Mouse (Mus musculus): ENCODE results near the gene Taf1a. TPM values are rescaled to one million over a fixed set of nuclear protein-coding genes. Genes with fewer than 3 reads are reported as not detected.
"Not testable (repeated sequence)": the region's sequence is repeated elsewhere in the genome, so short reads cannot be mapped to it uniquely, and the experiment has no call there.

Gene Taf1a
- polyA plus RNA-seq, 1 experiment from 2014 or later: 19.4 TPM

- Histone ChIP-seq H3K9ac (ENCODE audit: low read length) (no peak overlapping the region), H3K4me1 (ENCODE audit: control insufficient read depth, insufficient read depth, low read length) (peaks cover 10% of the 10 kb centered on the region), H3K36me3 (ENCODE audit: control insufficient read depth, insufficient read depth, low read length) (peaks cover 2% of the 10 kb centered on the region; the same call in 1 of the 2 replicates), H3K9me3 (replicated peaks; ENCODE audit: control insufficient read depth, low read length) (no peaks in the 10 kb centered on the region), H3K4me2 (ENCODE audit: low read depth, low read length) (no peak overlapping the region), H3K27ac (ENCODE audit: low read length) (no peak overlapping the region), H3K4me3 (replicated peaks; ENCODE audit: low read length) (no peak overlapping the region), H3K27me3 (ENCODE audit: control insufficient read depth, insufficient read depth, low read length) (no peaks in the 10 kb centered on the region)
- ATAC-seq (ENCODE audit: insufficient read depth, low FRiP score): no peak
- WGBS: 87% methylated on average over 5 of the region's 5 CpGs
Measured at GRCm38 (mm10) chr1:183363577-183363867, 25.3 kb upstream of the Taf1a start.

DNA sequence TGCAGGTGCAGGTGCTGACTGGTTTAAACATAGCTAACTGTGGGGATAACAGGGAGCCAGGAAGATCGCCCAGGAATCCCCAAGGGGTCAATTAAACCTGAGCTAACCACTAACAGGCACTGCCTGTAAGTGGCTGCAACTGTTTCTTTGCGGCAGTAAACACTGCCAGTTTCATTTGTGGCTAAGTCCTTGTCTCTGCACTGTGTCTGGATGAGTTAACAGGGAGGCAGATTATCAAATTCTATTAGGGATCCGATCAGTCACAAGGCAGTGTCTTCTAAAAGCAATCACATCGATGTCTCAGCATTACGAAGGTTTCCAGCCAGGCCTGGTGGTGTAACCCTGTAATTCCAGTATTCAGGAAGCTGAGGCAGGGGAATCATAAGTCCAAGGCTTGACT lies 22.4 kb upstream of the Taf1a start:
- H3K9me3 ChIP-seq (replicated peaks; ENCODE audit: control insufficient read depth, low read length): no peaks in the 10 kb centered on the region

DNA sequence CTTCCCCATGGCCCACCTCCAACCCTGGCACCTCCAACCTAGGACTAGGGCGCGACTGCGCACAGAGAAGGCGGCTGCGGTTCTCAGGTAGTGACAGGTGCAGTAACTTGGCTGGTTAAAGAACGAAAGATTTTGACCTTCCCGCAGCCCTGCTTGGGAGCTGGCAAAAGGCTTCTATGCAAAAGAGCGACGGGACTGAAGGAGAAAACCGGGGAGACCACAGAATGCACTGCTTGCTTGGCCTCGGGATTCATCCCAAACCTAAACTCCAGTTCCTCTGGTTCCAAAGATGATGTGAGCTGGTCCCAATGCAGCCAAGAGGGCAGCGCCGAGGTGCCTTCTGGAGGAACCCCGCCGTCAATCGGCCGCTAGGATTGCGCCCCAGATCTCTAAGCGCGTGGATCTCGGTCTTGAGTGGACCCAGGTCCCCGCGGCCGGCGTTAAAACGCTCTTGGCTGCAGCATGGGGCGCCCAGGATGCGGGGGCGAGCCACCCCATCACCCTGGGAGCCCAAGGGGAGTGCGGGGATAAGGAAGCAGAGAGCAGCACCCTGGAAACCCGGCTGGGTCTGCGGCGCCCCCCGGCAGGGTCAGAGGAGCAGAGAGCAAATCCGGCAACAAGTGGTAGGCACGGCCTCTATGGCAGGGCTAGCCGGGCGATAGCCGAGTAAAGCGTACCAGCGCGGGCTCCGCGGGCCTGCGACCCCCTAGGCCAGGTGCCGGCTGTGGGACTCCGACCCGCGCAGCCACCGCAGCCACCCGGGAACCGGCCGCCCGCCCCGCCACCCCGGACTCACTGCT lies 20.0 kb upstream of the Taf1a start:
- H3K4me3 ChIP-seq (replicated peaks; ENCODE audit: low read length): peak overlapping the region; percentile 67
- peak; percentile 59 for ATAC-seq (ENCODE audit: insufficient read depth, low FRiP score)
- H3K4me1 ChIP-seq (ENCODE audit: control insufficient read depth, insufficient read depth, low read length): peaks cover 11% of the 10 kb centered on the region
- under 1% methylated on average over 56 of the region's 56 CpGs for WGBS
- peak overlapping the region; percentile 91 for H3K4me2 ChIP-seq (ENCODE audit: low read depth, low read length)
- no peaks in the 10 kb centered on the region for H3K27me3 ChIP-seq (ENCODE audit: control insufficient read depth, insufficient read depth, low read length)
- no peaks in the 10 kb centered on the region for H3K36me3 ChIP-seq (ENCODE audit: control insufficient read depth, insufficient read depth, low read length)
- peak overlapping the region; percentile 91 for H3K9ac ChIP-seq (ENCODE audit: low read length)
- no peaks in the 10 kb centered on the region for H3K9me3 ChIP-seq (replicated peaks; ENCODE audit: control insufficient read depth, low read length)
- peak overlapping the region; percentile 55 for H3K27ac ChIP-seq (ENCODE audit: low read length)

More for the DNA sequence above, 22.4 kb upstream of the Taf1a start:
- H3K36me3 ChIP-seq (ENCODE audit: control insufficient read depth, insufficient read depth, low read length): no peaks in the 10 kb centered on the region; the same call in 1 of the 2 replicates
- H3K27me3 ChIP-seq (ENCODE audit: control insufficient read depth, insufficient read depth, low read length): no peaks in the 10 kb centered on the region
- H3K9ac ChIP-seq (ENCODE audit: low read length): no peak overlapping the region
- no peak for ATAC-seq (ENCODE audit: insufficient read depth, low FRiP score)
- no peak overlapping the region for H3K4me3 ChIP-seq (replicated peaks; ENCODE audit: low read length)
- H3K27ac ChIP-seq (ENCODE audit: low read length): no peak overlapping the region
- 82% methylated on average over 5 of the region's 5 CpGs for WGBS
- no peak overlapping the region for H3K4me2 ChIP-seq (ENCODE audit: low read depth, low read length)
- peaks cover 11% of the 10 kb centered on the region for H3K4me1 ChIP-seq (ENCODE audit: control insufficient read depth, insufficient read depth, low read length)

DNA sequence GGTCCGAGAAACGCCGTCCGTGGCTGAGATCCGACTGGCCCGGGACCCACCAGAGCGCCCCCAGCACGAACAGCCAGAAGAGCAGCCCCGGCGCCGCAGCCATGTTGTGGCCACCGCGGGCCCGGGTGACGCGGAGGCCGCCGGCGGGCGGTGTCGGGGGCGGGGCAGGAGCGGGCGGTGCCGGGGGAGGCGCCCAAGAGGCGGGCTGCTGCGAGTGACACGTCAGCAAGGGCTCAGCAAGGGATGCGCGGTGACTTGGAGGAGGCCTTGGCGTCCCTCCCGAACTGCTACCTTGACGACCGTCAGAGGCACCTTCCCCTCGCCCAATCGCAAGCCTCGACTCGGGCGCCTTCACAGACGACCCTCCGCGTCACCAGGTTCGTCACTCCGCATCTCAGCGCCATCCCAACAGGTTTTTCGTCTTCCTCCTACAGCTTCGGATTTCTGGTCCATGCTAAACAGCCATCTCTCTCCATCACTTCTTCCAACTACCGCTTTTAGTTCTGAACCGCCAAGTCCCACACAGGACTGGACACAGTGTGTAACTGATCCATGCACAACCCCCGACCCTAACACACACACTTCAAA lies 19.3 kb upstream of the Taf1a start, which contains the start of gene Mia3:
Gene Mia3 (minus strand): TSS at position 127 of the 588 bp plus-strand sequence.
- Histone ChIP-seq H3K4me3 (replicated peaks; ENCODE audit: low read length) (peak within 1 kb of the TSS; percentile 67), H3K4me1 (ENCODE audit: control insufficient read depth, insufficient read depth, low read length) (peaks cover 11% of the 10 kb centered on the region), H3K27ac (ENCODE audit: low read length) (peak within 1 kb of the TSS; percentile 71), H3K4me2 (ENCODE audit: low read depth, low read length) (peak within 1 kb of the TSS; percentile 91), H3K36me3 (ENCODE audit: control insufficient read depth, insufficient read depth, low read length) (no peaks in the 10 kb centered on the region), H3K27me3 (ENCODE audit: control insufficient read depth, insufficient read depth, low read length) (no peaks in the 10 kb centered on the region), H3K9me3 (replicated peaks; ENCODE audit: control insufficient read depth, low read length) (no peaks in the 10 kb centered on the region), H3K9ac (ENCODE audit: low read length) (peak within 1 kb of the TSS; percentile 91)
- WGBS: under 1% methylated on average over 47 of the region's 51 CpGs
- peak; percentile 98 for ATAC-seq (ENCODE audit: insufficient read depth, low FRiP score)

GRCm38 (mm10) chr1:183374728-183375127 lies 14.1 kb upstream of the Taf1a start:
- Histone ChIP-seq H3K27ac (ENCODE audit: low read length) (no peak overlapping the region), H3K36me3 (ENCODE audit: control insufficient read depth, insufficient read depth, low read length) (no peaks in the 10 kb centered on the region), H3K9ac (ENCODE audit: low read length) (no peak overlapping the region), H3K27me3 (ENCODE audit: control insufficient read depth, insufficient read depth, low read length) (no peaks in the 10 kb centered on the region), H3K4me3 (replicated peaks; ENCODE audit: low read length) (no peak overlapping the region), H3K4me1 (ENCODE audit: control insufficient read depth, insufficient read depth, low read length) (no peaks in the 10 kb centered on the region), H3K9me3 (replicated peaks; ENCODE audit: control insufficient read depth, low read length) (0 out of 2 replicates have a peak, but pooled peaks cover 3% of the 10 kb centered on the region), H3K4me2 (ENCODE audit: low read depth, low read length) (no peak overlapping the region)
- WGBS: 72% methylated on average over 5 of the region's 5 CpGs
- no peak for ATAC-seq (ENCODE audit: insufficient read depth, low FRiP score)

DNA sequence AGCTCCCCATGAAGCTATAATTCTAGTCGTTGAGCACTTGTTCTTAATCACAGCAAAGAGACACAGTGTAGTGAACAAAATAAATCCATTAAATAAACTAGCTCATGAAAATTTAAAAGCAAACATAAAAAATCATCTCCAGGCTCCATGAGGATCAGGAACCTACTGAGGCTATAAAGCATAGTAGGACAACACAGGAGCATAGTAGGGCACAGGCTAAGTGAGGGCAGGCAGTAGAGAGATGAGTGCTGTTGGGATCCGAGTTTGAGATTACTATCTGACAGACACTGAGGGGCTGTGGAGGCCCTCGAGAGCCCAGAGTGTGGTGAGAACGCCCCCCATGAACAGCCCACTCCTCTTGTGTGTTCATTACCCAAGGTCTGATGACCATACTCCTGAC lies 11.7 kb upstream of the Taf1a start:
- no peaks in the 10 kb centered on the region for H3K4me1 ChIP-seq (ENCODE audit: control insufficient read depth, insufficient read depth, low read length)
- WGBS: 72% methylated on average over 4 of the region's 4 CpGs
- no peak overlapping the region for H3K4me3 ChIP-seq (replicated peaks; ENCODE audit: low read length)
- no peaks in the 10 kb centered on the region for H3K27me3 ChIP-seq (ENCODE audit: control insufficient read depth, insufficient read depth, low read length)
- H3K36me3 ChIP-seq (ENCODE audit: control insufficient read depth, insufficient read depth, low read length): no peaks in the 10 kb centered on the region
- H3K9me3 ChIP-seq (replicated peaks; ENCODE audit: control insufficient read depth, low read length): 0 out of 2 replicates have a peak, but pooled peaks cover 3% of the 10 kb centered on the region
- no peak overlapping the region for H3K9ac ChIP-seq (ENCODE audit: low read length)
- no peak for ATAC-seq (ENCODE audit: insufficient read depth, low FRiP score)
- no peak overlapping the region for H3K4me2 ChIP-seq (ENCODE audit: low read depth, low read length)
- no peak overlapping the region for H3K27ac ChIP-seq (ENCODE audit: low read length)

- Histone ChIP-seq H3K36me3 (ENCODE audit: control insufficient read depth, insufficient read depth, low read length) (no peaks in the 10 kb centered on the region), H3K4me1 (ENCODE audit: control insufficient read depth, insufficient read depth, low read length) (no peaks in the 10 kb centered on the region), H3K4me2 (ENCODE audit: low read depth, low read length) (no peak overlapping the region), H3K4me3 (replicated peaks; ENCODE audit: low read length) (no peak overlapping the region), H3K27ac (ENCODE audit: low read length) (peak overlapping the region; percentile 68), H3K9ac (ENCODE audit: low read length) (no peak overlapping the region), H3K27me3 (ENCODE audit: control insufficient read depth, insufficient read depth, low read length) (no peaks in the 10 kb centered on the region), H3K9me3 (replicated peaks; ENCODE audit: control insufficient read depth, low read length) (0 out of 2 replicates have a peak, but pooled peaks cover 3% of the 10 kb centered on the region)
- 67% methylated on average over 10 of the region's 10 CpGs for WGBS
- peak; percentile 82 for ATAC-seq (ENCODE audit: insufficient read depth, low FRiP score)
Measured at GRCm38 (mm10) chr1:183378321-183378941, 10.3 kb upstream of the Taf1a start.

DNA sequence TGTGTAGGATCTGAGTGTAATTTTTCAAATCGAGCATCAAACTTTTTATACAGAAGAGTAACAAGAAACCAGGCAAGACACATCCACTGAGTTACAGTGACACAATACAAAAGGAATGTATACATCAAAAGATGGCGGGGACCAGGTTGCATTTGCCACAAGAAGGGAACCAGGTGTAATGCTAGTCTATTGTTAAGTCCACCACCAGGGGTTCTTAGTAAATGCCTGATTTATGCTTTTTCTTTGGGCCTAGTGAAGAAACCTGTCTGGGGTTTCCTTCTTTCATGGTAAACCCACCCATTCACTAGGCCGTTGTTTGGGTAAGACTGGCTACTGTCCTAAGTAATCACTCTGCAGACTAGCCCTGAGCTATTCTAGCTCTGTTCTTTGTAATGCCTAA lies 9.4 kb upstream of the Taf1a start:
- not testable (repeated sequence) for H3K27ac ChIP-seq (ENCODE audit: low read length); H3K4me2 ChIP-seq (ENCODE audit: low read depth, low read length); H3K27me3 ChIP-seq (ENCODE audit: control insufficient read depth, insufficient read depth, low read length); H3K4me1 ChIP-seq (ENCODE audit: control insufficient read depth, insufficient read depth, low read length); H3K9me3 ChIP-seq (replicated peaks; ENCODE audit: control insufficient read depth, low read length); H3K4me3 ChIP-seq (replicated peaks; ENCODE audit: low read length); H3K36me3 ChIP-seq (ENCODE audit: control insufficient read depth, insufficient read depth, low read length); H3K9ac ChIP-seq (ENCODE audit: low read length); ATAC-seq (ENCODE audit: insufficient read depth, low FRiP score)
- 89% methylated on average over 3 of the region's 3 CpGs for WGBS

DNA sequence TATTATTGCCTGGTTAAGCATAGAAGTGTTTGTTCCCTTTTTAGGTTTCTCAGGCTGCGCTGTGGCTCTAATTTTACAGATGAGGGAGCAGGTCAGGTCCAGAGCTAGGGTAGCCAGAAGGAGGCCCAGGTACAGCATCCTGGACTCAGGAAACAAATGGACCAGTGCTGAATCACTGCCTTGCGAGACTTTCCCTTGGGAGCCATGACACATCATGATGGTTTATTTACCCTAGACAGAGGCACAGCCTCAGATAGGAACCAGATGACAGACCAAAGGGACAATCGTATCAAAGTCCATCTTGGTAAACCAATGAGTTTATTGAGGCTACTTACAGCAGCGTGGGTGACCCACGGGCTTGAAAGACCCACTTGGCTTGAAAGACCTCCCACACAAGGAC lies 7.0 kb upstream of the Taf1a start:
- Histone ChIP-seq H3K27ac (ENCODE audit: low read length) (no peak overlapping the region), H3K9me3 (replicated peaks; ENCODE audit: control insufficient read depth, low read length) (no peaks in the 10 kb centered on the region), H3K36me3 (ENCODE audit: control insufficient read depth, insufficient read depth, low read length) (no peaks in the 10 kb centered on the region), H3K4me3 (replicated peaks; ENCODE audit: low read length) (no peak overlapping the region), H3K9ac (ENCODE audit: low read length) (no peak overlapping the region), H3K4me1 (ENCODE audit: control insufficient read depth, insufficient read depth, low read length) (no peaks in the 10 kb centered on the region), H3K27me3 (ENCODE audit: control insufficient read depth, insufficient read depth, low read length) (no peaks in the 10 kb centered on the region), H3K4me2 (ENCODE audit: low read depth, low read length) (no peak overlapping the region)
- WGBS: 70% methylated on average over 5 of the region's 5 CpGs
- no peak for ATAC-seq (ENCODE audit: insufficient read depth, low FRiP score)
